Mouse (Mus musculus) bone marrow macrophage, adult 2 months (primary cell): Measurements from ENCODE around the gene Nmt1.

Experiments used
- CTCF ChIP-seq: IDR thresholded peaks from 2 replicates; pipeline ENCODE4 v1.5.1; 2012; ENCODE audit warnings: low read depth, mild to moderate bottlenecking, low read length, moderate library complexity
- POLR2A ChIP-seq: IDR thresholded peaks from 2 replicates; pipeline ENCODE4 v1.6.1; 2012; ENCODE audit warnings: mild to moderate bottlenecking, low read depth, low read length, borderline replicate concordance

- TF ChIP-seq CTCF (no peak), POLR2A (no peak)
Measured at GRCm38 (mm10) chr11:103023974-103024373, 4.0 kb upstream of the Nmt1 start.
